Mouse (Mus musculus): ENCODE data around the gene Best3. TPM values are rescaled to one million over a fixed set of nuclear protein-coding genes. Genes with fewer than 3 reads are reported as not detected.
"Not testable (repeated sequence)": the region's sequence is repeated elsewhere in the genome, so short reads cannot be mapped to it uniquely, and the experiment has no call there.

The Best3 gene
- polyA plus RNA-seq, 1 experiment from 2014 or later: 0.21 TPM

DNA sequence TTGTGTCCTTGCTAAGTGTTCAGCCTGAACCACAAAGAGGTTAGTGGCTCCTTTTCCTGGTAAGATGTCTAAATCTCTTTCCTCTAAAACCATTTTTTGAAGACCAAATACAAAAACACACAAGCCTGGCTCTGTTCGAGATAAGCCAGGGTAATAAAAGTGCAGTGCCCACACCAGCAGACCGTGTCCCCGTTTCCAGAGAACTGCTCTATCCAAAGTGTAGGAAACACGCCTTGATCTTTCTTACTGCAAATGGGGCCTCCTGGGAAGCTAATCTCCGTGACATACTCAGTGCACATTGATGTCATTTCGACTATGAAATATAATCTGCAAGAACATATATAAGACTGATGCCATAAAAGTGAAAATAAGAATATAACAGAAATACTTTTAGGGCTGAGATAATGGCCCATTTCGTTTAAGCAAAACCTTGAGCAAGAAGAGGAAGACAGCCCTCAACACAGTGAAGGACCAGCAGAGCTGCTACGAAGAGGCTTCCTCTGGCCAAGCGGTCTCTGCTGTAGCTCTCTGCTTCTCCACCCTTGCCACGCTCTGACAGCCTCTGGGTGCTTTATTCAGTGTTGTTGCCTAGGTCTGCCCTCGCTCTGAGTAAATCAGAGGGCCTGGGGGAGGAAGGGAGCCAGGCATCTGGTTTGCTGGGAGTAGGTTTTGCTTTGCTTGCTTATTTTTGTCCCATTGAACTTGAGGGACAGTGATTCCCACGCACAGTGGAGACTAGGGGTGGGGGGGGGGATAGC is 19.8 kb downstream of the Best3 start:
- WGBS: 59% methylated on average over 12 of the region's 12 CpGs

DNA sequence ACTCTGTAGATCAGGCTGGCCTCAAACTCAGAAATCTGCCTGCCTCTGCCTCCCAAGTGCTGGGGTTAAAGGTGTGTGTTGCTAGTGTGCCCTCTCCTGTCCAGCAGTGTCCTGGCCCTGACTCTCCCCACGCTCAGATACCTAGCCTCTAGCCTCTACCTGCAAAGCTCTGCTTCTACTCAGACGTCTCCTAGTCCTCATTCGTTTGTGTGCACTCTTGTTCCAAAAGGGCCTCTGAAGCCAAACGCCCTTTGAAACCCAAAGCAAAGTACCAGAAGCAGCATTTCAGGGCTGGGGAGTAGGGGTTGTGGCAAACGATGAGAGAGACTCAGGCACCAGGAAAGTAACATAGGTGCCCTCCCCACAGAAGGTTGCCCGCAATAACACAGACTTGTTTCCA is 23.6 kb downstream of the Best3 start:
- 86% methylated on average over 6 of the region's 6 CpGs for WGBS

More for the DNA sequence above, 19.8 kb downstream of the Best3 start:
- ATAC-seq (ENCODE audit: insufficient number of reproducible peaks, insufficient read depth, low FRiP score, low TSS enrichment, low read depth): no peak
- Histone ChIP-seq H3K36me3 (no peaks in the 10 kb centered on the region), H3K27me3 (no peaks in the 10 kb centered on the region; the same call in 1 of the 2 replicates), H3K9ac (no peak overlapping the region), H3K4me1 (peaks cover 24% of the 10 kb centered on the region), H3K4me2 (no peak overlapping the region), H3K27ac (no peak overlapping the region), H3K9me3 (no peaks in the 10 kb centered on the region), H3K4me3 (no peak overlapping the region)

GRCm38 (mm10) chr10:117011047-117011446 is 24.9 kb downstream of the Best3 start:
- no peak overlapping the region for H3K27ac ChIP-seq
- 50% methylated on average over 8 of the region's 8 CpGs for WGBS
- no peak for ATAC-seq (ENCODE audit: insufficient number of reproducible peaks, insufficient read depth, low FRiP score, low TSS enrichment, low read depth)
- H3K4me2 ChIP-seq: no peak overlapping the region
- H3K9me3 ChIP-seq: no peaks in the 10 kb centered on the region
- no peak overlapping the region for H3K9ac ChIP-seq
- no peaks in the 10 kb centered on the region for H3K36me3 ChIP-seq
- no peaks in the 10 kb centered on the region for H3K27me3 ChIP-seq
- peaks cover 7% of the 10 kb centered on the region for H3K4me1 ChIP-seq
- no peak overlapping the region for H3K4me3 ChIP-seq

More for the DNA sequence above, 23.6 kb downstream of the Best3 start:
- Histone ChIP-seq H3K27me3 (no peaks in the 10 kb centered on the region; the same call in 1 of the 2 replicates), H3K36me3 (no peaks in the 10 kb centered on the region), H3K9me3 (no peaks in the 10 kb centered on the region), H3K4me2 (no peak overlapping the region), H3K9ac (no peak overlapping the region), H3K4me3 (no peak overlapping the region), H3K27ac (no peak overlapping the region), H3K4me1 (peaks cover 20% of the 10 kb centered on the region)
- ATAC-seq (ENCODE audit: insufficient number of reproducible peaks, insufficient read depth, low FRiP score, low TSS enrichment, low read depth): no peak

GRCm38 (mm10) chr10:117013689-117014390 is 27.7 kb downstream of the Best3 start:
- Histone ChIP-seq H3K9me3 (no peaks in the 10 kb centered on the region), H3K4me2 (peak overlapping the region; percentile 26; the same call in 1 of the 2 replicates), H3K4me3 (no peak overlapping the region), H3K4me1 (peaks cover 10% of the 10 kb centered on the region; the same call in 1 of the 2 replicates), H3K27me3 (no peaks in the 10 kb centered on the region), H3K36me3 (no peaks in the 10 kb centered on the region), H3K9ac (no peak overlapping the region), H3K27ac (no peak overlapping the region)
- no peak for ATAC-seq (ENCODE audit: insufficient number of reproducible peaks, insufficient read depth, low FRiP score, low TSS enrichment, low read depth)
- 27% methylated on average over 12 of the region's 12 CpGs for WGBS

DNA sequence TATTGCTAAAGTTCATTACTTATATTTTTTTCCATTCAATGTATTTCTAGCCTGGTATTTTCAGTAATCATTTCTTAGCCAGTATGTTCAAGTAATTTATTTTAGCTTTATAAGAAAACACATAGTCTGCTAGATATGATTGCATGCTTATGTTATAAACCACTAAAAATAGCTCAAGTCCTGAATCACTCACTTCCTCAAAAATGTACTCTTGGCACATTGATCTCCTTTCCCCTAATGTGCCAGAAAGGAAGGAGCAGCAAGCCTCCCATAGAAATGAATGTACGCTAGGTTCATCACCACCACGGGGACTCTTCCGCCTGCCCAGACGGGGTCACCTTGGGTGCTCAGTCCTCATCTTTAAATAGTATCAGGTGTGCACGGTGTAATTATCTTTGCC is 28.5 kb downstream of the Best3 start:
- no peak for ATAC-seq (ENCODE audit: insufficient number of reproducible peaks, insufficient read depth, low FRiP score, low TSS enrichment, low read depth)
- Histone ChIP-seq H3K27me3 (no peaks in the 10 kb centered on the region), H3K36me3 (no peaks in the 10 kb centered on the region), H3K9ac (no peak overlapping the region), H3K9me3 (no peaks in the 10 kb centered on the region), H3K27ac (no peak overlapping the region), H3K4me1 (peaks cover 10% of the 10 kb centered on the region; the same call in 1 of the 2 replicates), H3K4me3 (no peak overlapping the region), H3K4me2 (no peak overlapping the region)
- 87% methylated on average over 5 of the region's 5 CpGs for WGBS

DNA sequence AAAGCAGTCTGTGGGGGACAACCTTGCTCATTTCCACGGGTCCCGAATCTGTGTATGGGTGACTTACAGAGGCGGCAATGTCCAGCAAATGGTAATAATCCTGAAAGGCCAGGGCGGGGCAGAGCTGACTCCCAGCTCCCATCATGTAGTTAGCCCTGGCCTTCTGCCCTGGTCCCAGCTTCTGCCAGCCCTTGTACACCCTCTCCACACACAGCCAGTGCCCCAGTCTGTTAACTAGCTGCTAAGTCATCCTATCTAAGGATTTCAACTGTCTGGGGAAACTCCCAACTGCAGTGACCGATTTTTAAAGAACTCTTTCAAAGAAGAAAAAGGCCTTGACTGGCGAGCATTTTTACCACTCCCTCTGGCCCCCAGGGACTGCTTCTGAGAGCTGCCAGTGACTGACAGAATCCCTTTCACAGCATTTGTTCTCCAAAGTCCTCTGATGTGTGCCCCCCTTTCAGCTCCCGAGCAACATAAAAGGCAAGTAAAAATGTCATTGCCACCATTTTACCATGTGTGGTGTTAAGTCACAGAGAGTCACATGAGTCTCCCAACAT is 32.2 kb downstream of the Best3 start:
- no peak for ATAC-seq (ENCODE audit: insufficient number of reproducible peaks, insufficient read depth, low FRiP score, low TSS enrichment, low read depth)
- no peak overlapping the region for H3K27ac ChIP-seq
- H3K36me3 ChIP-seq: no peaks in the 10 kb centered on the region
- H3K9me3 ChIP-seq: no peaks in the 10 kb centered on the region
- no peak overlapping the region for H3K4me2 ChIP-seq
- WGBS: 55% methylated on average over 7 of the region's 7 CpGs
- H3K9ac ChIP-seq: no peak overlapping the region
- peaks cover 22% of the 10 kb centered on the region for H3K4me1 ChIP-seq
- no peak overlapping the region for H3K4me3 ChIP-seq
- peaks cover 20% of the 10 kb centered on the region for H3K27me3 ChIP-seq

DNA sequence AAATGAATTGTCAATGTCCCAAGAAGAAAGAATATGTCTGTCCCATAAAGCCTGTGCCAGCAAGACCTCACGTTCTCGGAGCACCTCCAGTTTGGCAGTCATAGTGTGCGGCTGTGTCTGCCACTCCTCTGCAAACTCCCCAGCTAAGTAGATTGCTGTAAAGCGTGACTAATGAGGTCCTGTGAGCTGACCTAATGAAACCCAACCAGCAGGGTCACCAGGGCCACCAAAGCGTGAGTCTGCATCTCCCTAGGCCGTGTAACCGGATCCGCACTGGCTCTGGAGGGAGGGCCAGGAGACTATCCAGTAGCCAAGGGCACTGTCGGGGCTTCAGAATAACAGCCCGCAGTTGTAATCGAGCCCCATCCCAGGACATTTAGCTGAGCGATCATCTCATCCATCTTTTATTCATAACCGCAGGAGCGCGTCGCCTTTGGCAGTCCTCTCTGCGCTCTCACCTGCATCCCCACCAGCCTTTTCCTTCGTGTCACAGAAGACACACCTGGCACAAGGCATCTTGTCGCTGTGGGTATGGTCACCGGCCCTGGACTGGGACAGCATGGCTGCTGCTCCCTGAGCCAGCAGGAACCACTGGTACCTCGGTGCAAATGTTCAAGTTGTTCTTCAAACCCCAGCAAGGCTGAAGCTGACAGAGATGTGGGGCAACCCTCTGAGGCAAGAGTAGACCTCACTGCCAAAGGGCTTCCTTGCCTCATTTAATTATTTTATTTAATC is 35.1 kb downstream of the Best3 start:
- no peak for ATAC-seq (ENCODE audit: insufficient number of reproducible peaks, insufficient read depth, low FRiP score, low TSS enrichment, low read depth)
- Histone ChIP-seq H3K36me3 (no peaks in the 10 kb centered on the region), H3K4me2 (peak overlapping the region; percentile 35), H3K27ac (no peak overlapping the region), H3K4me1 (peaks cover 25% of the 10 kb centered on the region), H3K4me3 (no peak overlapping the region), H3K9me3 (no peaks in the 10 kb centered on the region), H3K27me3 (peaks cover 32% of the 10 kb centered on the region), H3K9ac (no peak overlapping the region)
- WGBS: 7% methylated on average over 21 of the region's 21 CpGs

- H3K4me3 ChIP-seq: no peak overlapping the region; the same call in 1 of the 2 replicates
- H3K9me3 ChIP-seq: no peaks in the 10 kb centered on the region
- H3K4me1 ChIP-seq: peaks cover 18% of the 10 kb centered on the region
- no peak overlapping the region for H3K27ac ChIP-seq
- ATAC-seq (ENCODE audit: insufficient number of reproducible peaks, insufficient read depth, low FRiP score, low TSS enrichment, low read depth): no peak
- WGBS: 52% methylated on average over 16 of the region's 16 CpGs
- no peak overlapping the region for H3K9ac ChIP-seq
- H3K4me2 ChIP-seq: peak overlapping the region; percentile 36
- H3K27me3 ChIP-seq: peaks cover 32% of the 10 kb centered on the region
- no peaks in the 10 kb centered on the region for H3K36me3 ChIP-seq
These were observed 37.6 kb downstream of the Best3 start for GRCm38 (mm10) chr10:117023693-117024092.

DNA sequence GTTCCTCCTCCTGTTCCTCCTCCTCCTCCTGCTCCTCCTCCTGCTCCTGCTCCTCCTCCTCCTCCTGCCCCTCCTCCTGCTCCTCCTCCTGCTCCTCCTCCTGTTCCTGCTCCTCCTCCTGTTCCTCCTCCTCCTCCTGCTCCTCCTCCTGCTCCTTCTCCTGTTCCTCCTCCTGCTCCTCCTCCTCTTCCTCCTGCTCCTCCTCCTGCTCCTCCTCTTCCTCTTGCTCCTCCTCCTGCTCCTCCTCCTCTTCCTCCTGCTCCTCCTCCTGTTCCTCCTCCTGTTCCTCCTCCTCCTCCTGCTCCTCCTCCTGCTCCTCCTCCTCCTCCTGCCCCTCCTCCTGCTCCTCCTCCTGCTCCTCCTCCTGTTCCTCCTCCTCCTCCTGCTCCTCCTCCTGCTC is 39.7 kb downstream of the Best3 start:
- H3K4me2 ChIP-seq; H3K27ac ChIP-seq; H3K9me3 ChIP-seq; H3K9ac ChIP-seq; H3K4me3 ChIP-seq; ATAC-seq (ENCODE audit: insufficient number of reproducible peaks, insufficient read depth, low FRiP score, low TSS enrichment, low read depth); H3K36me3 ChIP-seq: not testable (repeated sequence)
- Histone ChIP-seq H3K27me3 (peaks cover 32% of the 10 kb centered on the region), H3K4me1 (peaks cover 18% of the 10 kb centered on the region)

DNA sequence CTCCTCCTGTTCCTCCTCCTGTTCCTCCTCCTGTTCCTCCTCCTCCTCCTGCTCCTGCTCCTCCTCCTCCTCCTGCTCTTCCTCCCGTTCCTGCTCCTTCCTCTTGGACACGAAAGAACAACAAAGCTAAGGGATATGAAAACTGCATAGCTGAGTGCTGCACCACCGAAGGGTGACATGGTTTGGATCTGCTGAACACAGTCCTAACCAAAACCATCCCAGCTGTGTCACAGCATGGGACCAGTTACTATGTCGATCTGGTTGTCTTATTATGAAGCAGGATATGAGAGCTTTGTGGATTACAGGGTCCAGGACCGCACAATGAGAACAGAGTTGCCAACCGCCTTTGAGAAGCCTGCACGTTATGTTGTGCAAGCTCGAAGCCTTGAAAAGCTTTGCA is 40.1 kb downstream of the Best3 start:
- Histone ChIP-seq H3K27ac (no peak overlapping the region), H3K9me3 (no peaks in the 10 kb centered on the region), H3K9ac (no peak overlapping the region), H3K4me1 (peaks cover 14% of the 10 kb centered on the region), H3K27me3 (peaks cover 28% of the 10 kb centered on the region), H3K36me3 (no peaks in the 10 kb centered on the region), H3K4me3 (no peak overlapping the region), H3K4me2 (no peak overlapping the region)
- ATAC-seq (ENCODE audit: insufficient number of reproducible peaks, insufficient read depth, low FRiP score, low TSS enrichment, low read depth): no peak
- WGBS: 64% methylated on average over 8 of the region's 8 CpGs

DNA sequence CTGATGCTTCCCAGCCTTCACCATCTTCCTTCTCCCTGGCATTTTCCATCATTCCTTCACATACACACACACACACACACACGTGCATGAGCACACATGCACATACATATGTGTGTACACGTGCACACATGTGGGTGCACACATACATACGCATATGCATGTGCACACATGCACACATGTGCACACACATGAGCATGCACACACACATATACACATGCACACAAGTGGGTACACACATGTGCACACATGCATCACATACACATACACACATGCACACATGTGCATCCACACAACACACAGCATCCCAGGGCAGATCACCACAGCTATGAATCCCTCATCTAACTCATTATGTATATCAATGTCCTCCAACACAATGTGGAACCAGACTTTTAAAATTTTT is 45.0 kb downstream of the Best3 start:
- no peaks in the 10 kb centered on the region for H3K9me3 ChIP-seq
- no peak overlapping the region for H3K9ac ChIP-seq
- no peaks in the 10 kb centered on the region for H3K27me3 ChIP-seq
- H3K27ac ChIP-seq: no peak overlapping the region
- H3K36me3 ChIP-seq: no peaks in the 10 kb centered on the region
- no peak overlapping the region for H3K4me3 ChIP-seq
- no peak for ATAC-seq (ENCODE audit: insufficient number of reproducible peaks, insufficient read depth, low FRiP score, low TSS enrichment, low read depth)
- H3K4me1 ChIP-seq: peaks cover 8% of the 10 kb centered on the region; the same call in 1 of the 2 replicates
- WGBS: 92% methylated on average over 3 of the region's 3 CpGs
- H3K4me2 ChIP-seq: no peak overlapping the region
